Mouse (Mus musculus) urinary bladder, postnatal 25 days (tissue): Measurements from ENCODE around the gene Abhd12.

Experiments
- DNase-seq: peaks from one replicate; pipeline ENCODE4 v3.0.0; 2022; ENCODE audit warnings: low spot score

The Abhd12 gene

DNA sequence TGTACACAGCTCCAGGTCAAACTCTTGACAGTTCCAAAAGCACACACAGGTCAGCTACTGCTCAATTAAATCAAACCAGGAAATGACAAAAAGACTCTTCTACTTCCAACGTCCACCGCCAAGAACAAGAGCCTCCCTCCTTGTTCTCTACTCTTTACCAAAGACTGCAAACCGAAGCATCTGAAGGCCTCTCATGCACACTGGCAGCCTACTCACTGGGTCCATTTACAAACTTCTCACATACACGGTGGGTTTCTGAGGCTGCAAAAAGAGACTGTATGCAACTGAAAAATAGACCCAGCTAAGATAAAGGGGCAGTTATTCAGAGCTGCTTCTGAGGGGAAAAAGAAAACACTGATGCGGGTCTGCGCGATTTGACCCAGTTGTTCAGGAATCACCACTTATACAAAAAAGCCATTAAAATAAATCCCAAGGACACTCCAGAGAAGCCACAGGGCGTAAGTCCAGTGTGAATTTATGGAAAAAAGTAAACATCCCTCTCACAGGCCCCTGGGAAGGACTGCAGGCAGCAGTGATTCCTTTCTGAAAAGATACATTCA is 57.0 kb downstream of the Abhd12 start:
- no peak for DNase-seq

DNA sequence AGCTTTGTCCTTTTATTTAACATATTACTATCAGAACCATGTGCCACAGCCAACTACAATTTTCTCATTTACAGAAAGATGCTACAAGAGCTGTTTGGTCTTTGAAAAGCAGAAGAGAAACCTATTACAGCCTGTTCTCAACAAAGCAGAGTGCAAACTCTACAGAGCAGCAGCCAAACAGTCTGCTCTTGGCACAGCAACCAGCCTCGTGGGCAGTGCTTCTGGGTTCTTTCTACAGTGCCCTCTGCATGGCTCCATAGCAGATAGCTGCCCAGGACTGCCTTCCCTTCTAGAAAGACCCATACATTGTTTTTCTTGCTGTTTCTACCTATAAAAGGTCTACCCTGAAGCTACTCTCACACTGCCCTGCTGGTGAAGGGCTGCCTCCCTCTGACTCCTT is 59.7 kb downstream of the Abhd12 start:
- DNase-seq: no peak

DNA sequence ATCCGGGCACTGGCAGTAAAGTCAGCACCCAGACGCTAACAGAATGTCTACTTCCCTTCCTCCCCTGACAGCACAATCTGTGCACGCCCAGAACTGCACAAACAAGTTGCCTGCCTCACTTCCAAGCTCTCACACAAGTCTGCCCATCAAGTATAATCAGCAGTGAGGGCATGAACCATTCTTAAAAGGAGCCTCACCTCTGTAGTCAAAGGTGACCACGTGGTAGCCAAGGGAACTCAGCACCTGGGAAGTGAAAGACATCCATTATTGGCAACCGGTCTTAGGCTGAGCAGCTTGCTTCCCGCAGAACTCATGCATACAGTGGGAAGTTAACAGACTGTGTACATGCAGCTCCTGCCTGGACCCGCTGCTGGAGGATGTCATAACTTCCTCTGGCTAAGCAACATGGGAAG is 62.5 kb downstream of the Abhd12 start:
- DNase-seq: no peak

DNA sequence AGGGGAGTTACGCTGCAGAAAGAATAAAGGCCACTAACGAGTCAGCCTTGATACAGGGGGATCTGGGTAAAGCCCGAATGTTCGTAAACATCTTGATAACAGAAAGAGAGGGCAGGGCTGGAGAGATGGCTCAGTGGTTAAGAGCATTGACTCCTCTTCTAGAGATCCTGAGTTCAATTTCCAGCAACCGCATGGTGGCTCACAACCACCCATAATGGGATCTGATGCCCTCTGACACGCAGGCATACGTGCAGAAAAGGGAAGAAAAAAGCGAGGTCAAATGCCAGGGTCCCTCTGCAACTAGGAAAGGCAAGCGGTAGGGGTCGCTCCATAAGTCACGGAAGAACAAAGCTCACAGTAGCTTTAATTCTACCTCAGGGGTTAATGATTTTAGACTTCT is 63.4 kb downstream of the Abhd12 start:
- no peak for DNase-seq

DNA sequence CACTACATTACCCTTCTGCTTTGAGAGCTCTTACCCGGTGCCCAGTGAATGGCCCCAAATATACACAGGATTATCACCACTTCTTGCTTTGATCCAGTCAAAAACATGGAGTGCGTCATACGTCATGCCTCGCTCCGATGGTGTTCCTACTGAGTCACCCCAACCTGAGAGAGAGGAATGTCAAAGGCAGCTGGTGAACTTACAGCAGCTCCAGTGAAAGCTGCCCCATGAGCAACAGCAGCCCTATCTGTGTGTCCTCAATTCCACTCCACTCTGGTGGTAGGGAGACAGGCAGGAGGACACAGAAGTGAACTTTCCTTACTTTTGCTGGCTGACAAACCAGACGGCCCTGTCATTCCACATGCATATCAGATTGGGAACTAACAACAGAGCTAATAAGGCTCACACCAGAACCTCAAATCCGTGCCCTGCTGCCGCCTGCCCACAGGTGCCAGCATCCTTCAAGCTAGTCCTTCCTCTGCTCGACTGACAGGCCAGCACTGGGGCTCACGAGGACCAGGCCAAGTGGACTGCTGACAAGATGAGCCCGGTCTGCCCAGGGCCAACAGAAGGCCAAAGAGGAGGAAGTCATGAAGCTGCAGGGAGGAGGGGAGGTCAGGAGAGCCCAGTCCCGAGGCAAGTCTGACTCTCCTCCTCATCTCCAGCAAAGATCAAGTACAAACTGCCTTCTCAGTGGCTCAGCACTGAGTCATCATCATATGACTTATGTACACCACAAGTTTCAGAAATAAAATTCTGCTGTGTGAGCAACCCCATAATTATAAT is 64.7 kb downstream of the Abhd12 start:
- DNase-seq: no peak

DNA sequence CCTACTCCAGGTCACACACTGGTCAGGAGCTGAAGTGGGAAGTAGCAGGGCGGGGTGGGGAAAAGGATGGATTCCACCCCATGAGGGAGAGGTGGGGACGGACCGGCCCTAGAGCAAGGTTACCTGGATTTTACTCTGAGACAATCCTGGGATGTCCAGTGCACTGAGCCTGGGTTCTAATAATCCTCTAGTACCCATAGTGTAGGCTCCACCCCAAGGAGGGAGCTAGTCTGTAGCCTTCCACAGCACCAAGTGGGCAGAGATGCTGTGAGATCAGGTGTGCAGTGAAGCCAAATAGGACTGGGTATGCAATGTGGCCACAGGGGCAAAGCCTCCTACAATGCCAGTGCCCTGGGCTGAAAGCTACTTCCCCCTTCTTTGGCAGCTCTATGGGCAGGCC is 66.8 kb downstream of the Abhd12 start:
- no peak for DNase-seq

DNA sequence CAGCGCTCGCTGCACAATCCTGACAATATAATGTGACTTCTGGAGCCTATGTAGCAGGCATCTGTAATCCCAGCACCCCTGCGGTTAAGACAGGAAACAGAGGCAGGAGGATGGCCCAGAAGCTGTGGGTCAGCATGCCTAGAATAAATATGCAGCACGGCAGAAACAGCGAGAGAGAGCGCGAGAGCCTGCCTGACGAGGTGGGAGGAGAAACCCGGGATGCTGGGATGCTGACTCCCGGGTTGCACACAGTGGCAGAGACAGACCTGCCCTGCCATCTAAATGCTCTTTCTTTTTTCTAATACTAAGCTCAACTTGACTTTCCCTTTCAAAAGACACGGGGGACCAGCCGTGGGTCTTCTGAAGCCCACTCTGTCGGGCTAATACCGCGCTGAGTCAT is 67.6 kb downstream of the Abhd12 start:
- no peak for DNase-seq

DNA sequence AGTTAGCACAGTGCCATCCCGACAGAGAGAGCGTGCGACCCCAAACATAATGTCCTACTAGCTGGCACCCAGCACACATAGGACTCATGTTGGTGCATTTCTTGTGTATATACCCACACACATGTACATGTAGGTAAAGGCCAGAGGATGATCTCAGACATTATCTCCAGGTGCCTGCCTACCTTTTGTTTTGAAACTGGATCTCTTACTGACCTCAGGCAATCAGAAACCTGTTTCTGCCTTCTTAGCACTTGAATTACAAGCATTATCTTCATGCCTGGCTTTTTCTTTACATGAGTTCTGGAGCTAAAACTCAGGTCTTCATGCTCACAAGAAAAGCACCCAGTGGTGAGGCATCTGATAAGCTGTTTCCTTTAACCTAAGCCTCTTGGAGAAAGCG is 68.6 kb downstream of the Abhd12 start:
- DNase-seq: no peak

DNA sequence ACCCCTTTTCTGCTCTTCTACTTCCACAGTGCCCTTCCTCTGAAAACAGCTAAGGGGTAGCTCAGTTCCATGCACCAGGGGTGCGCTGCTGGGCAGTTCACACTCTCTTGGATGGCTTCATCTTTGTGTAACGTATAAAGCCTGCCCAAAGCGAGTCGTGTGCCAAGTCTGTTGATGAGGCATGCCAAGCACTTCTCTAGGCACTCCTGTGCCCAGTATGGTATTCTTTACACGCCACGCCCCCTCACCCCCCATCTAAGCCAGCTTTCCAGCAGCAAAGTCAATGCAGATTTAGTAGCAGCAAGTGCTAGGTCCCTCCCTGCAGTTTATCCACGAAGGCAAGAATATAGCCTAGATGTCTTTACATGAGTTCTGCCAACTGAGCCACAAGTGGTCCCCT is 69.9 kb downstream of the Abhd12 start:
- no peak for DNase-seq

DNA sequence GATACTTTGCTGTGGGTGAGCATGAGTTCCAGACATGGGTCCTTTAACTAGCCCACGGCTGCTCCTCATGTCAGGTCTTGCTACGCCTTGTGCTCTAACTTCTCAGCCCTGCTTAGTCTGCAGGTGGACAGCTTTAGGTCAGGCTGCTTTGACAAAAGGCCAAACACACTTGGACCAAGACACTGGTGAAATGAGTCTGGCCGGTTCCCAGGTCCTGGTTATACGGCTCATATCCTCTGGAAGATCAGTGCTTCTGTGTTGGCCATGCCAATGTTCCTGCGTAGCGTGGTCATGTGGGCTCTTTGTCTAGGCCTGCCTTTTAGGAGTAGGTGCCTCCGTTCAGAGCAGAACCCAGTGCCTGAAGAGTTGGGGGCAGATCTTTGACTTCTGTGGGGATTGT is 72.5 kb downstream of the Abhd12 start:
- DNase-seq: no peak

DNA sequence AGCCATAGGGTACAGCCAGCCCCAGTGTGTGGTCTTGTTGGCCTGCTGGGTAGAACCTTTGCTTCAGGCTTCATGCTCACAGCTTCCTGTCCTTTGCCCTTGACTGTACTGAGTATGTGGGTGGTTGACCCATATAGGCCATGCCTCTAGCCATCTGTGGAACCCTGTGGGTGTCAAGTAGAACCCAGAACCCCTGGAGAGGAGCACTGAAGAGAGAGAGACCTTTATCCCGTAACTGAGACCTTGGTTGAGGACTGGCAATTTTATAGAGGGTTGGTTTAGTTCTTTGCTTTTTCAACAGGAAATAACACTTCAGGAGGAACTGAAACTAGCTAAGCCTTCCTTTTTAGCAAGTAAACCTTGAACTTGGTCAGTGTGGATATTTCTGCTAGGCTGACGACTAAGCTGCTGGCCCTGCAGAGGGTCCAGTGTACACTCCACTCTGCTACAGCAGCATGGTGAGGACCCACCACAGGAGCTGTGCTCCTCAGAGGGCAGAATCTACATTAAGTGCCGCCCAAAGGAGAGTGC is 73.6 kb downstream of the Abhd12 start:
- DNase-seq: no peak

DNA sequence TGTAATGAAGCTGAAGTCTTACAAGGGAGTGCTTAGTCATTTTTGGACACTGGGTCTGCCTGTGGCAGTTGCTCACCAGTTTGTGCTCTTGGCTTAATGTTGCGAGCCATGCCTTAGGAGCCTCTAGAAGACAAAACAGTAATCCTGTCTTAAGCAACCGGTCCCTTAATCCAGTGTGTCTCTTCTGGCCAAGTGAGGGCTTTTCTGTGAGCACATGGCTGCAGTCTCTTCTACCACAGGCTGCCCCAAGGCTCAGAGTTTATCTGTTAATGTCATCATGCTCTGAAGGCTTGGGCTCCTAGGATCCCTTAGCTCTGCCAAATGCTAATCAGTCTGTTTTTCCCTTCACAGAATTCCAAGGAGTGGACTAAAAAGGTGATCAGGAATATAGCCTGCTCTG is 74.5 kb downstream of the Abhd12 start:
- DNase-seq: no peak

DNA sequence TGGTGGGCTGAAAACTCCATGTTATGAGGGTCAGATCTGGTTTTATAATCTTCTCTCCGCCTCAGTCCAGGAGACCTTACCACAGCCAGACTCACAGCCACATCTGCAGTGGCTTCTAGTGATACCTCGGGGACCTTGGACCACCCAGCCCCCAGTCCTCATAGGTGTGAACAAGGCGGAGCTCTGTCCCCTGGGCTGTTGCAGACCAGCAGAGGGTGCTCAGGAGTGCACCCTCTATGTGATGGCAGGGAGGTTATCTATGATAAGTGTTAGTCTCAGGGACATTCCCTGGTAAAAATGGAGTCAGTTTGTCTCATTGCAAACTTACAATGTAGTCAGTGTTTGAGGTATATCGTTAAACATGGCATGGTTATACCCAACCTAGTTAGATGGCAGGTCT is 75.9 kb downstream of the Abhd12 start:
- no peak for DNase-seq

DNA sequence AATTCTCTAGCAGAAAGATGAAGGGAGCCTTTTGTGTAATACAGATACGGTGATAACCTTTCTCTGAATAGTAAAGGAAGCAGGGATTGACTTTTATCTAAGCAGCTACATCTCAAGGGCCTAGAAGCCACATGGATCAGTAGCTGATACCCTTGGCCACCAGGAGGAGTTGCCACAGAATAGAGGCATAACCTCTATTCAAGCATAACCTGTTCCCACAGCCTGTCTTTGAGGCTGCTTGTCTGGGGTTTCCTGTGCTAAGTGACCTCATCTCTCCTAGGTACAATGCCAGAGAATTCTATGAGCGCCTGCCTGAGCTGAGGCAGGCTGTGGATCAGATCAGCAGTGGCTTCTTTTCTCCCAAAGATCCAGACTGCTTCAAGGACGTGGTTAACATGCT is 76.4 kb downstream of the Abhd12 start:
- no peak for DNase-seq

DNA sequence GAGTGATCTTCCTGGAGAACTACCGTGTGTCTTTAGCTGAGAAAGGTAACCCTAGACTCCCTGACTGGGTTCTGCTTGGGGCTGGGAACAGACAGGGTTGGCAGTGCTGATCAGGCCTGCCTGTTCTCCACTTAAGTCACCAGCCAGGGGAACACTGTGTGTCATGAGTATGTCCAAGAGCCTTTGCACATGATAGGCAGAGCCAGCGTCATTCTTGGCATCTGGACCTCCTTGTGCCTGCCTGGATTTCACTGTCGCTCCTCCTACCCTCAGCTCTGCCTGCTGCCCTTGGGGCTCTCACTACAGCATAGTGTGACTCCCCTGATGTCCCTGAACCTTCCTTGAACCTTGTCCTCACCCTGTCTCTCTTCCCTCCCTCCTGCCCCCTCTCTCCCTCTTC is 78.1 kb downstream of the Abhd12 start:
- no peak for DNase-seq

DNA sequence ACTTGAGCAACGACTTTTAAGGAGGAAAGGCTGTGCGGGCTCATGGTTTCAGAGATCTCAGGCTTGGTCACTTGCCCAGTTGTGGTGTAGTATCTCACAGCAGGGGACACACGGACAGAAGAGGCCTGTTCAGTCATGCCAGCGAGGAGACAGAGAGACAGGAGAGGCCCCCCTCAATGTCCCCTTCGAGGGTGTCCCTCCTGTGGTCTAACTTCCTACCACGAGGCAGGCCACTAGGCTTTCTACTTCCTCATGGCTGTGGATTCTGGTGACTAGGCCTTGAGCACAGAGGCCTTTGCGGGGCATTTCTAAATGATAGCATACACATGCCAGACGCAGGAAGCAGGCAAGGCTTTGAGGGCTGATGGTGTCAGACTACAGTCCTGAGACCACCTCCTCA is 81.6 kb downstream of the Abhd12 start:
- DNase-seq: no peak

DNA sequence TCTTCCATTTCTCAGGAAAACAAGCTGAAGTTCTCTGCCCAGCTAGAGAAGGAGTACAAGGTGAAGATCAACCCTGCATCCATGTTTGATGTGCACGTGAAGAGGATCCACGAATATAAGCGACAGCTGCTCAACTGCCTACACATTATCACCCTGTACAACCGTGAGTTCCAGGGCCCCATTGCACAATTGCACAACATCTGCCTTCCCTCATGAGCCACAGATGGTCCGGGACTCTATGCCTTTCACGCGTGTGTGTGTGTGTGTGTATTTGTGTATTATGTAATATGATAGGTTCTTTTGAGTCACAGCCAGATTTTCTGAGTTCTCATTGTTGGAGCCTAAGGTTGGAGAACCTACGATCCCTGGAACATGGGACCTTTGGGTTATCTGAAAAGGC is 83.8 kb downstream of the Abhd12 start:
- DNase-seq: no peak

DNA sequence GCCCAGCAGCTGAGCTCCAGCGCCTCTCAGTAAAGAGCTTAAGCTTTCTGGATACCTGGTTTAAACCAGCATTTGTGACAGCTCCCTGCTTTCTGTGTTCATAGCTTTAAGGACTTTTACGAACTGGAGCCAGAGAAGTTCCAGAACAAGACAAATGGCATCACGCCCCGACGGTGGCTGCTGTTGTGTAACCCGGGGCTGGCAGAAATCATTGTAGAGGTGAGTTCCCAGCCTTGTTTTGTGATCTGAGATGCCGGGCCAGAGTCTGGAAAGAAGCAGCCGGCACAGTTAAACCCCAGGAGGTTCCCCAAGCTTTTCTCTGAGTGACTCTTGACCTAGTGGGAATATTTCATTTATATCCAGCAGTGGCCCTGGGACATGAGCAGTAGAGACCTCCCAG is 85.8 kb downstream of the Abhd12 start:
- no peak for DNase-seq

DNA sequence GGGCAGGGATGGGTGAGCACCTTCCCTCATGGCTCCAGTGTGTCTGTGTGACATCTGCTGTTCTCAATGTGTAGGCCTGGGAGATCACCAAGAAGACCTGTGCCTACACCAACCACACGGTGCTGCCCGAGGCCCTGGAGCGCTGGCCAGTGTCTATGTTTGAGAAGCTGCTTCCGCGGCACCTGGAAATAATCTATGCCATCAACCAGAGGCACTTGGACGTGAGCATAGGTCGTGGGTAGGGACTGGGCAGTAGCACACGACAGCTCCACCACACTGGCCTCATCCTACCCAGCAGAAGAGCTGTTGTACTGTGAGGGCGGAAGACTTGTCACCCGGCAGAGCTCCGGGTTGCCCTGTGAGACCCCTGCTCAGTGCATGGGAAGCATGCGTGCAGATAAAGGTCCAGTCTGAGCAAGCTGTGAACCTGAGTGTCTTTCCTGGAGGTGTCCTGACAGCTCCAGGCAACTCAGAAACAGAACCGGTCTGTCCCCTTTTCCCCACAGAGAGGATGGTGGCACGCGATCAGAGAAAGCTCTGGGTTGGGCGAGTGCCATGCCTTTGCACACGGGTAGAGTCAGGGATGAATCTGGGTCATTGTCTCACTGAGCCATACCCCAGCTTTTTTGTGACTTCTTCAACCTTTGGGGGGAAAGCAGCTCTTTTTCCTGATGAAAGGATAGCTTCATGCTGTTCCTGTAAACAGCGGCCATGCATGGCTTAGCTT is 87.7 kb downstream of the Abhd12 start:
- DNase-seq: no peak

DNA sequence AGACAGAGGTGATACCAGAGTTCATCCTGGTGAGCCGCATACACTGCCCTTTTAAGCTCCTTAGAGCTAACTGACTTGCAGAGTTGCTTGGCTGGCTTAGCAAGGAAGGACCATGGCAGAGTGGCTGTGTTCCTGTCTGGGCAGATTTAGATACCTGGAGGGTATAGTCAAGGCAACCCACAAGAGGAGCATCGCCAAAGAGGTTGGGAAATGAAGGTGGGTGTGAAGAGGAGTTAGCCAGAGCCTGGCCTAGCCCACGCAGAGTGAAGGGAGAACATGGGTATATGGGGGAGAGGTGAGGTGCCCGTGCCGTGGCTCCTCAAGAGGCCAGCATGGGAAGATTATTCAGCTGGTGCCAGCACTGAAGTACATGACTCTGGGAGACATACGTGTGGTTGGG is 91.7 kb downstream of the Abhd12 start:
- no peak for DNase-seq

DNA sequence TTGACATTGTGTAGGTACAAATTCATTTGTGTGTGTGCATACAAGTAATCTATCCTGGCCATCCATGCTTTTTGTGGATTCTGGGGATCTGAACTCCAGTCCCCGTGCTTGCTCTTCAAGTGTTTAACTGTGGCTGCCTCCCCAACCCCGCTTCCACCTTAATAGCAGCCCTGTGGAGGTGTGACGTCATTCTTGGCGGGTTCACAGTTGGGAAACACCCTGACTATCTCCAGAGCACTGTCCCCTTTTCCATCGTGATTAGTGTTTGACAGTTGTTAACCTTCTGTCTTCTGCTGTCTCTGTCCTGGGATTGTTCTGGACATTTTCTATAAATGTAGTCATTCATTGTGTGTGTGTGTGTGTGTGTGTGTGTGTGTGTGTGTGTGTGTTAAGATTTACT is 93.9 kb downstream of the Abhd12 start:
- DNase-seq: no peak

DNA sequence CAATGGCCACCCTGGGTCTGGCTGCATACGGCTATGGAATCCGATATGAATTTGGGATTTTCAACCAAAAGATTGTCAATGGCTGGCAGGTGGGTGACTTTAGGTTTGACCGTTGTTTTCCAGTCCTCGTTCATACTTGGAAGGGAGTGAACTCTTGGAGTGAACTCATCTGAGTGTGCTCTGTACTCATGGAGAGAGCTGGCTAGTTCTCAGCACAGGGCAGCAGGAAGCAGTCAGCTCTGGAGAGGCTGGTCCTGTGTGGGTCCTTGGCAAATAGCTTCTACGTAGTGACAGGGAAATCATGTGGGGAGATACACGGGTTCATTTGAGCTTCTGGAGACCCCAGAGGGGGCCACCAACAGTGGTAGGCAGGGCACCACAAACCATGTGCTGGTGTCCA is 95.7 kb downstream of the Abhd12 start:
- no peak for DNase-seq

DNA sequence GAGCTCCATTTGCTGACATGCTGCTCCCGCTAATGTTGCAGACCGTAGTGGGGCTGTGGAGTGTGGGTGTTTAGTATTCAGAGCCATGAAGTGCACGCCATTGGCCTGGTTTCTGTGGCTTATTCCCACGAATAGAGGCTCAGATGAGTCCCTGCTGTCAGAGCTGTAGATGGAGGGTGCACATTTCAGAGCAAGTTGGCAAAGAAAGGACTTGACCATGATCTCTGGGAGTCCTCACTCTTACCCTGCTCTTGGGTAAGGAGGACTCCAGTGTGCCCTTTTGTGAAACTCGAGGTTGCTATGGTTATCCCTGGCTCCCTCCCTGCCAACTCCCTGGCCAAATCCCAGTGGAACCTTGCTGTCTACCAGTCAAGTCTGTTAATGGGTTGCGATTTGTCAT is 96.2 kb downstream of the Abhd12 start:
- no peak for DNase-seq
